Mouse (Mus musculus): ENCODE measurements at regions not wholly inside any gene's neighbourhood (a gene's known extent, or its start where the extent isn't known, plus 50 kb on each side); places are given as distances from the start of the nearest gene placed in this dataset.
A peak's percentile ranks its signal among the peaks of the same experiment; 100 is the strongest.

GRCm38 (mm10) chr6:73401059-73401458, 68.4 kb downstream of the 4931417E11Rik start:
- DNase-seq (ENCODE audit: low spot score): no peak

GRCm38 (mm10) chr6:73389301-73389700, 80.2 kb downstream of the 4931417E11Rik start:
- DNase-seq (ENCODE audit: low spot score): no peak

- DNase-seq (ENCODE audit: low spot score): no peak
Observed at GRCm38 (mm10) chr6:73386261-73386660, 83.2 kb downstream of the 4931417E11Rik start.

- no peak for DNase-seq (ENCODE audit: low spot score)
Observed at GRCm38 (mm10) chr6:73379825-73380224, 89.6 kb downstream of the 4931417E11Rik start.

- DNase-seq (ENCODE audit: low spot score): no peak
Observed at GRCm38 (mm10) chr6:73377884-73378283, 91.6 kb downstream of the 4931417E11Rik start.

- no peak for DNase-seq (ENCODE audit: low spot score)
Observed at GRCm38 (mm10) chr6:73376291-73376690, 93.2 kb downstream of the 4931417E11Rik start.

- DNase-seq (ENCODE audit: low spot score): no peak
Observed at GRCm38 (mm10) chr6:73372901-73373300, 96.6 kb downstream of the 4931417E11Rik start.

GRCm38 (mm10) chr6:73371866-73372265, 97.6 kb downstream of the 4931417E11Rik start:
- no peak for DNase-seq (ENCODE audit: low spot score)

- no peak for DNase-seq (ENCODE audit: low spot score)
Observed at GRCm38 (mm10) chr6:73370901-73371300, 98.6 kb downstream of the 4931417E11Rik start.

- DNase-seq (ENCODE audit: low spot score): no peak
Observed at GRCm38 (mm10) chr6:73368836-73369141, 100.7 kb downstream of the 4931417E11Rik start.

- no peak for DNase-seq (ENCODE audit: low spot score)
Observed at GRCm38 (mm10) chr6:73368047-73368835, 101.2 kb downstream of the 4931417E11Rik start.

- peak; percentile 72 for DNase-seq (ENCODE audit: low spot score)
Observed at GRCm38 (mm10) chr6:73367616-73368015, 101.9 kb downstream of the 4931417E11Rik start.

- no peak for DNase-seq (ENCODE audit: low spot score)
Observed at GRCm38 (mm10) chr6:73366626-73367025, 102.8 kb downstream of the 4931417E11Rik start.

GRCm38 (mm10) chr6:73365306-73365705, 104.2 kb downstream of the 4931417E11Rik start:
- DNase-seq (ENCODE audit: low spot score): no peak

GRCm38 (mm10) chr6:73334995-73335394, 86.8 kb downstream of the Suclg1 start:
- no peak for DNase-seq (ENCODE audit: low spot score)

GRCm38 (mm10) chr6:73329666-73330065, 81.5 kb downstream of the Suclg1 start:
- no peak for DNase-seq (ENCODE audit: low spot score)
